Mouse (Mus musculus): ENCODE results near the gene Litaf. TPM values are rescaled to one million over a fixed set of nuclear protein-coding genes. Genes with fewer than 3 reads are reported as not detected.

Litaf gene
- polyA plus RNA-seq, 1 experiment: 115 TPM

- Histone ChIP-seq H3K27ac (ENCODE audit: insufficient read depth, low read length) (peak overlapping the region; percentile 24), H3K36me3 (ENCODE audit: control insufficient read depth, insufficient read depth, low read length) (no peaks in the 10 kb centered on the region), H3K4me3 (ENCODE audit: extremely low read depth, insufficient read depth, insufficient read length) (no peak overlapping the region), H3K4me1 (ENCODE audit: control insufficient read depth, insufficient read depth, insufficient read length) (peaks cover 12% of the 10 kb centered on the region; the same call in 1 of the 2 replicates), H3K27me3 (ENCODE audit: control insufficient read depth, insufficient read depth, low read length) (no peaks in the 10 kb centered on the region)
- no peak for TF ChIP-seq CTCF (IDR thresholded peaks at IDR 0.05; ENCODE audit: extremely low read depth, insufficient read depth, insufficient read length, insufficient replicate concordance)
- TF ChIP-seq POLR2A (IDR thresholded peaks at IDR 0.05; ENCODE audit: low read depth, low read length): no peak
- WGBS: 66% methylated on average over 15 of the region's 15 CpGs
- no peak for DNase-seq (ENCODE audit: low read depth in 1 of 2, low spot score in 2 of 2)
Measured at GRCm38 (mm10) chr16:11008162-11008991, 57.6 kb downstream of the Litaf start.

- H3K27ac ChIP-seq (ENCODE audit: insufficient read depth, low read length): peak overlapping the region; percentile 43
Measured at GRCm38 (mm10) chr16:11006100-11006499, 59.9 kb downstream of the Litaf start.

GRCm38 (mm10) chr16:11001703-11002659, 64.0 kb downstream of the Litaf start:
- no peak overlapping the region for H3K27ac ChIP-seq (ENCODE audit: insufficient read depth, low read length)
- H3K4me1 ChIP-seq (ENCODE audit: control insufficient read depth, insufficient read depth, insufficient read length): no peaks in the 10 kb centered on the region; the same call in 1 of the 2 replicates
- 91% methylated on average over 7 of the region's 7 CpGs for WGBS
- no peaks in the 10 kb centered on the region for H3K36me3 ChIP-seq (ENCODE audit: control insufficient read depth, insufficient read depth, low read length)
- no peak for DNase-seq (ENCODE audit: low read depth in 1 of 2, low spot score in 2 of 2)
- H3K4me3 ChIP-seq (ENCODE audit: extremely low read depth, insufficient read depth, insufficient read length): no peak overlapping the region
- no peaks in the 10 kb centered on the region for H3K27me3 ChIP-seq (ENCODE audit: control insufficient read depth, insufficient read depth, low read length)
- TF ChIP-seq POLR2A (IDR thresholded peaks at IDR 0.05; ENCODE audit: low read depth, low read length) (no peak), CTCF (IDR thresholded peaks at IDR 0.05; ENCODE audit: extremely low read depth, insufficient read depth, insufficient read length, insufficient replicate concordance) (no peak)

More at GRCm38 (mm10) chr16:11006100-11006499, 59.9 kb downstream of the Litaf start:
- Histone ChIP-seq H3K27me3 (ENCODE audit: control insufficient read depth, insufficient read depth, low read length) (no peaks in the 10 kb centered on the region), H3K36me3 (ENCODE audit: control insufficient read depth, insufficient read depth, low read length) (no peaks in the 10 kb centered on the region), H3K4me1 (ENCODE audit: control insufficient read depth, insufficient read depth, insufficient read length) (no peaks in the 10 kb centered on the region; the same call in 1 of the 2 replicates), H3K4me3 (ENCODE audit: extremely low read depth, insufficient read depth, insufficient read length) (no peak overlapping the region)
- TF ChIP-seq CTCF (IDR thresholded peaks at IDR 0.05; ENCODE audit: extremely low read depth, insufficient read depth, insufficient read length, insufficient replicate concordance) (no peak), POLR2A (IDR thresholded peaks at IDR 0.05; ENCODE audit: low read depth, low read length) (no peak)
- WGBS: 21% methylated on average over 6 of the region's 6 CpGs
- DNase-seq (ENCODE audit: low read depth in 1 of 2, low spot score in 2 of 2): no peak

- TF ChIP-seq POLR2A (IDR thresholded peaks at IDR 0.05; ENCODE audit: low read depth, low read length) (no peak), CTCF (IDR thresholded peaks at IDR 0.05; ENCODE audit: extremely low read depth, insufficient read depth, insufficient read length, insufficient replicate concordance) (no peak)
- DNase-seq (ENCODE audit: low read depth in 1 of 2, low spot score in 2 of 2): no peak
- Histone ChIP-seq H3K4me3 (ENCODE audit: extremely low read depth, insufficient read depth, insufficient read length) (no peak overlapping the region), H3K27ac (ENCODE audit: insufficient read depth, low read length) (no peak overlapping the region), H3K27me3 (ENCODE audit: control insufficient read depth, insufficient read depth, low read length) (no peaks in the 10 kb centered on the region), H3K4me1 (ENCODE audit: control insufficient read depth, insufficient read depth, insufficient read length) (no peaks in the 10 kb centered on the region), H3K36me3 (ENCODE audit: control insufficient read depth, insufficient read depth, low read length) (no peaks in the 10 kb centered on the region)
- 18% methylated on average over 3 of the region's 3 CpGs for WGBS
Measured at GRCm38 (mm10) chr16:10999809-11000208, 66.1 kb downstream of the Litaf start.

GRCm38 (mm10) chr16:10998224-10998623, 67.7 kb downstream of the Litaf start:
- Histone ChIP-seq H3K4me3 (ENCODE audit: extremely low read depth, insufficient read depth, insufficient read length) (no peak overlapping the region), H3K27me3 (ENCODE audit: control insufficient read depth, insufficient read depth, low read length) (no peaks in the 10 kb centered on the region), H3K36me3 (ENCODE audit: control insufficient read depth, insufficient read depth, low read length) (no peaks in the 10 kb centered on the region), H3K4me1 (ENCODE audit: control insufficient read depth, insufficient read depth, insufficient read length) (peaks cover under 1% of the 10 kb centered on the region; the same call in 1 of the 2 replicates), H3K27ac (ENCODE audit: insufficient read depth, low read length) (no peak overlapping the region)
- 88% methylated on average over 9 of the region's 9 CpGs for WGBS
- no peak for TF ChIP-seq CTCF (IDR thresholded peaks at IDR 0.05; ENCODE audit: extremely low read depth, insufficient read depth, insufficient read length, insufficient replicate concordance)
- TF ChIP-seq POLR2A (IDR thresholded peaks at IDR 0.05; ENCODE audit: low read depth, low read length): no peak
- DNase-seq (ENCODE audit: low read depth in 1 of 2, low spot score in 2 of 2): no peak

GRCm38 (mm10) chr16:10996576-10996975, 69.4 kb downstream of the Litaf start:
- Histone ChIP-seq H3K4me3 (ENCODE audit: extremely low read depth, insufficient read depth, insufficient read length) (no peak overlapping the region), H3K27me3 (ENCODE audit: control insufficient read depth, insufficient read depth, low read length) (no peaks in the 10 kb centered on the region), H3K36me3 (ENCODE audit: control insufficient read depth, insufficient read depth, low read length) (no peaks in the 10 kb centered on the region), H3K27ac (ENCODE audit: insufficient read depth, low read length) (no peak overlapping the region), H3K4me1 (ENCODE audit: control insufficient read depth, insufficient read depth, insufficient read length) (peaks cover 2% of the 10 kb centered on the region; the same call in 1 of the 2 replicates)
- no peak for DNase-seq (ENCODE audit: low read depth in 1 of 2, low spot score in 2 of 2)
- WGBS: 44% methylated on average over 4 of the region's 4 CpGs
- TF ChIP-seq CTCF (IDR thresholded peaks at IDR 0.05; ENCODE audit: extremely low read depth, insufficient read depth, insufficient read length, insufficient replicate concordance) (no peak), POLR2A (IDR thresholded peaks at IDR 0.05; ENCODE audit: low read depth, low read length) (no peak)
